Mouse (Mus musculus): Measurements from ENCODE around the gene Foxn3.

Foxn3 gene

DNA sequence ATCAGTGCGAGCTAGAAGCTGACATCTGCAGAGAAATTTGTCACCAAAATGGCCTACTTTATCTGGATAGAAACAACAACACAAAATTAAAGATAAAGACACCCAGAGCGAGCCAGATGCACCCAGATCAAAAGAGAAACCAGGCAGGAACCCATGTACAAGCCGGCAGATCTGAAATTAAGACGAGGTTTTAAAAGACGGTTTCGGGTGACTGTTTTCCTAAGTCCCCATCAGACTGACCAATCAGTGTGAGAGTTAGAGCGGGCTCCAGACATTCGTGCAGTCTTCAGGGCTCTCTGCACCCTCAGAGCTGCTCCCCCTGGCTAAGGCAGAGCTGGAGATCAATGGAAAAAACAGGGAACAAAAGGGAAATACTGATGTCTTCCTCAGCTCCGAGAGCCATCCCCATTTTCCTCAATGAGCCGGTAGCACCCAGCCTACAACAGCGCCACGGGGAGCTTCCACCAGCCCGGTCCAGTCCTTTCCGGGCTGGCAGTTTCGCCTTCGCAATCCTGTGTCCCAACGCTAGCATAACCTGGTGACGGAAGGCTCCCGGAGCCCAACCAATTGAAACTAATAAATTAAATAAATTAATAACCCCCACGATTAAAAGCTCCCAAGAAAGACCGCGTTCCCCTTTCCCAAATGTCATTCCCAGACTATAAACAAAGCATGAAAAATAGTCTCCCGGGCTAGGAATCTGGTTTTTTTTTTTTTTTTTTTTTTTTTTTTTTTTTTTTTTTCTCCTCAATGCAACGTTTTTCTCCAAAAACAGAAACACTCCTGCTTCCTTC is 1.1 kb downstream of the Foxn3 start:
- DNase-seq (ENCODE audit: low spot score): peak; percentile 42

DNA sequence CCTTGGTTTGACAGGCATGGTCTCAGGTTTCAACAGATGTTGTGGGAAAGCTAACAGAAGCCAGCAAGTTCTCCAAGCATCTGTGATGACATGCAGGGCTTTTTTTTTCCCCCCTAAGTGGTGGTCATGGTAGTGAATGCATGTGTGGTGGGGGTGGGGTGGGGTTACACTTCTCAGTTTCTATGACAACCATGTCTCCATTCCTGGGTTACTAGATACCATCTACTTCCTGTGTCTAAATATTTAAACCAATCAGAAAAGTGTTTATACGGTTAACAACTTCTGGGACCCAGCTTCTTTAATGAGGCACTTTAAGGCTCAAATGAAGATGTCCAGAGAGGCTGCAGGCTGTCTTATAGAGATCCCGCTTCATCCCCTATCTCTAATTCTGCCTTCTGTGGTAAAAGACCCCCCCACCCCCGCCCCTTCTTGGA is 2.0 kb downstream of the Foxn3 start:
- DNase-seq (ENCODE audit: low spot score): no peak

- DNase-seq (ENCODE audit: low spot score): no peak
Observed at GRCm38 (mm10) chr12:99560701-99561332, 2.6 kb downstream of the Foxn3 start.

DNA sequence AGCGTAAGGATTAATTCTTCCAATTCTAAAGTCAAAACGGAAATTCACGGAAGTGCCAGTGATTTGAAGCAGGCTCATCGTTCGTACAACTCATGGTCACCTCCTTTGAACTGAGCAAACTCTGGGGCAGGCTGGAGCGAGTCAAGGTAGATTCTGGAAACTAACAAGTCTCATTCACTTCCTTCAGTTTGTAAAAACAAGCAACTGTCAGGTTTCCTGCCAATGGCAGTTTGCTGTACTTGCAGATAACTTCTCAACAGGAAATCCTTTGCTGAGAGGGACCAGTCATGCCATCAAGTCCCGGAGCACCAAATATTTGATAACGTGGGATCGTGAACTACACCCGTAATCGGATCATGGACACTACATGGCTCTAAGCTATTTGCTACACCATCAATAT is 3.9 kb downstream of the Foxn3 start:
- no peak for DNase-seq (ENCODE audit: low spot score)

DNA sequence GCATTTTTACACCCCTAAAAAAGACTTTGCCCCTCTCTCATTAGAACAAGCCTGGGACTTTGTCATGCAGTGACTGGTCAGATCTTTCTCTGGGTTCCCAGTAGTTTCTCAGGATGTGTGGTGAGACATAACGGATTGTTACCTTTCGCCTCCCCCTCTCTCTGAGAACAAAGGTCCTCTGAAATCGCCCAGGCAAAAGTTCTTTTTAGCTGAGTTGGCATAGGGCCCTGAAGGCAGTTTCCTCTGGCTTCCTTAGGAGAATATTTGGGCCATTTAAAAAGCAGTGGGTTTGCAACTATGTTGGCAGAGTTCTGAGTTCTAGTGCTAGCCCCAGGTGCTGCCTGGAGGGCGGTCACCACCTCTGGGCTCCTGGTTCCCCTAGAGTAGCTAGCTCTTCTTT is 4.9 kb downstream of the Foxn3 start:
- no peak for DNase-seq (ENCODE audit: low spot score)

DNA sequence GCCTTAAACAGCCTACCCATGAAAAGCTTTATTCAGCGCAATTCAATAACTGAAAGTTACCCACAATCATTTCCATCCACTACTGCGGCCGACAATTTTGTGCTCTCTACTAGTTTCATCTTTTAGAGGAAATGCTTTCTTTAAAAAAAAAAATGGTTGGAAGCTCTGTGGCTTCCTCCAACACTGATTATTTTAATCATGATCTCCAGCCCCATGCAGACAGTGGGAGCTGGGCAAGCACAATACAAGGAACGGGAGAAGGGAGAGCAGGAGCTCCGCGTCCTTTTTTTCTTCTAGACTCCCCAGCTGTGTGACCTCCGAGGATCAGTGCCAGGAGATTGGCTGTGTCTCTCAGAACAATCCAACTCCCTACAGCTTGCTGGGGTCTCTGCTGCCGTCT is 5.9 kb downstream of the Foxn3 start:
- DNase-seq (ENCODE audit: low spot score): no peak

GRCm38 (mm10) chr12:99550629-99551028 is 12.8 kb downstream of the Foxn3 start:
- DNase-seq (ENCODE audit: low spot score): no peak

DNA sequence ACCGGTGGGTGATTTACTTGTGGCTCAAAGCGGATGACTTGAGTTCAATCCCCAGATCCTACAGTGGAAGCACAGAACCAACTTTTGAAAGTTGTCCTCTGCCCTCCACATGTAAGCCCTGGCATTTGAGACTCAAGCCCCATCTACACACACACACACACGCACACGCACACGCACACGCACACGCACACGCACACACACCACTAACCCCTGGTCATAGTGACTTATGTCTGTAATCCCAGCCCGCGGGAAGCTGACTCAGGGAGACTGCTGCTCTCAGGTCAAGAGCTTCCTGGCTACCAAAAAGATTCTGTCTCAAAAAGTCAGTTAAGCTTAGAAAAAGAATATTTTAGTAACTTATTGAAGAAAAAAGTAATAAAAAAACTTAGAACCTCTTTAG is 13.6 kb downstream of the Foxn3 start:
- no peak for DNase-seq (ENCODE audit: low spot score)

- no peak for DNase-seq (ENCODE audit: low spot score)
Observed at GRCm38 (mm10) chr12:99548419-99548818, 15.0 kb downstream of the Foxn3 start.

DNA sequence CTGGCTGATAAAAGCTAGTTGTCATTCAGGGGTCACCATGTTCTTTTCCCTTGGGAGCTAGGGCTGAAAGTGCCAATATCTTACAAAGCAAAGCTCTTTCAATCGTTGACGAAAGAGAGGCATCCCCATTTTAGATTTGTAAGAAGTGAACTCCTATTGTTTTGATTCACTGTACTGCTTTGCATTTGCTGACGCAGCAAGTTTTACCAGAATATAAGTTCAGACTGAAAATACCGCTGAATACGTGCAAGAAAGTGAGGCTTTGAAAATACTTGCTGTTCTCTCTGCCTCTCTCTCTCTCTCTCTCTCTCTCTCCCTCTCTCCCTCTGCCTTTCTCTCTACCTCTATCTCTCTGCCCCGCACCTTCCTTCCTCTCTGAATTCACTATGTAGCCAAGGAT is 16.1 kb downstream of the Foxn3 start:
- no peak for DNase-seq (ENCODE audit: low spot score)

- DNase-seq (ENCODE audit: low spot score): no peak
Observed at GRCm38 (mm10) chr12:99545270-99545770, 18.1 kb downstream of the Foxn3 start.

DNA sequence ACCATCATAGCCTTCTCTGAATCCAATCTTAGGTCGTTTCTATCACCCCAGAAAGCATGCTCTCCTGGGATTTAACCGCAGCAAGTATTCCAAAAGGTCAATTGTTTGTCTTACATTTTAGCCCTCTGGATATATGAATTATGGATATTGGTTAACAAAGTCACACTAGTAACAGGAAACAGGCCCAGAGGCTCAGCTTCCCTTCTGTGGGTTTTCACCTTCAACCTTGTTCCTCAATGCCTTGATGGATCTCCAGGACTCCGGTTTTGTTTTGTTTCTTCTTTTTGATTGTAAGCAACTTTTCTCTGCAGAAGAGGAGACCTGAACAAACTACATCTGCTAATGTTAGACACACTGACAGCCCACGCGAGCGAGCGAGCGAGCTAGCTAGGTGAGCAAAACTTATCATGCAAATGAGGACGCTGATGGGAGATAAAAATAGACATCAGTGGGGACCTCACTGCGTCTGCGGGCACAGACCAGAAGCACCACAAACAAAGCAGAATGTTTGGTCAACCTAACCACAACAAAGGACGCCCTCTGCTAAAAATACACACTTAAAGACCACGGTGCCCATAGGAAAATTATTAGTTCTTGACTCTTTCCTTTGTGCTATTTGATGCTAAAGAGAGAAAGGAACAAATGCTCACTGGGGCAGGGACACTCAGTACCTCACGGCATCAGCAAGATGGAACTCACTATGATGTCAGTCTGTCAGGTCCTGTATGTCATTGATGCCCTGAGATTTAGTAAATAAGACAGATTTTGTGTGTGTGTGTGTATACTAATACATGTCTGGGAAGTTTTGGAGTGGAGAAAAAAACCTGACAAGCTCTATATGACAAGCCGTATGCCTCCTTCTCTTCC is 18.9 kb downstream of the Foxn3 start:
- DNase-seq (ENCODE audit: low spot score): no peak

DNA sequence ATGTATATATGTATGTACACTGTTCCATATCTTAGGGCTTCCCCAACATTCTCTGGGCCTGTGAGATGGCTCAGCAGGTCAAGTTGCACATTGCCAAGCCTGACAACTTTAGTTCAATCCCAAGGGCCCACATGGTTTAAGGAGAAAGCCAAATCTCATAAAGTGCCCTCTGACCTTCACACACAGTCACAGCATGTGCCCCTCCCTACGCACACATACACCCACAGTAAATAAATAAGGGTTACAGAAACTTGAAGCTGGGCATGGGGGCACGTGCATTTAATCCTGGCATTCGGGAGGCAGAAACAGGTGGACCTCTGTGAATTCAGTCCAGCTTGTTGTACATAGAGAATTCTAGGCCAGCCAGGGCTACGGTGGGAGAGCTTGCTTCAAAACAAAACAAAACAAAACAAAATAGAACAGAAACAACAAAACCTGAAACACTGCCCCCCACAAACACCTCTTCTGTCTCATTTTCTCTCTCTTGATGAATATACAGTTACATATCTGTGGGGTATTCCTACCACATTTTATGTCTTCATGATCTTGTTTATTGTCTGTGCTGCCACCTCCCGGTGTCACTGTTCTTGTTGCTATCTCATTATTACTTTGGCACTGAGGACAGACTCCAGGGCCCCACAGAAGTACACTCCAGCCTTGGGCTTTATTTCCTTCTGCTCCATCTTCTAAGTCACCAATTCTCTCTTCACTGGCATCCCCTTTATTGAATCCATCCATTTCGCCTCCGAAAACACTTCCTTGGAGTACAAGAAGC is 19.8 kb downstream of the Foxn3 start:
- DNase-seq (ENCODE audit: low spot score): no peak

DNA sequence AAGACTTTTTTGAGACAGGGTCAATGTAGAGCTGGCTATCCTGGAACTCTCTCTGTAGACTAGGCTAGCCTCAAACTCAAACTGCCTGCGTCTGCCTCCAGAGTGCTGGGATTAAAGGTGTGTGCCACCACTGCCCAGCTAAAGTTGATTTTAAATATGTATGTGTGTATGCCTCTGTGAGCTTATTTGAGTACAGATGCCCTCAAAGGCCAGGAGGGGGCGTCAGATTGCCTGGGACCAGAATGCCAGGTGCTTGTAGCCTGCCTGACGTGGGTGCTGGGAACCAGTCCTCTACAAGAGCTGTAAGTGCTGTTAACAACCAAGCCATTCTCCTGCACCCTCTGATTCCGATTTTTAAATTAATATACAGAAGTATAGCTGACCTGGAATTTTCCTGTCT is 23.2 kb downstream of the Foxn3 start:
- DNase-seq (ENCODE audit: low spot score): no peak

GRCm38 (mm10) chr12:99537316-99537715 is 26.1 kb downstream of the Foxn3 start:
- DNase-seq (ENCODE audit: low spot score): no peak

DNA sequence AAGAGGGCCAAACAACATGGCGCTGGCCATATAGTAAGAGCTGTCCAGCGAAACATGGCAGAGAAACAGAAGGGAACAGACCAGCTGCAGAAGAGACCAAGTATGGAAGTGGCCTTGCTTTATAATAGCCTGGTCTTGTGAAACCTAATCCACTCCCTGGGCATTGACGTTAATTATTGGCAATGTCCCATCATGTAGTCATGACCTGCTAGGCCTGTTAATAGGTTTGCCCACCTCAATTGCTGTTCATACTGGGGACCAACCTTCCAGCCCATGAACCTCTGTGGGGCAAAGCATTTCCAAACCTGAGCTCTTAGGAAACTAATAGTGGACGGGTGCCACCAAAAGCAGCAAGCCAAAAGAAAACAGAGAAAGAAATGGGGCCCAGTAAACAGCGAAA is 27.0 kb downstream of the Foxn3 start:
- no peak for DNase-seq (ENCODE audit: low spot score)

DNA sequence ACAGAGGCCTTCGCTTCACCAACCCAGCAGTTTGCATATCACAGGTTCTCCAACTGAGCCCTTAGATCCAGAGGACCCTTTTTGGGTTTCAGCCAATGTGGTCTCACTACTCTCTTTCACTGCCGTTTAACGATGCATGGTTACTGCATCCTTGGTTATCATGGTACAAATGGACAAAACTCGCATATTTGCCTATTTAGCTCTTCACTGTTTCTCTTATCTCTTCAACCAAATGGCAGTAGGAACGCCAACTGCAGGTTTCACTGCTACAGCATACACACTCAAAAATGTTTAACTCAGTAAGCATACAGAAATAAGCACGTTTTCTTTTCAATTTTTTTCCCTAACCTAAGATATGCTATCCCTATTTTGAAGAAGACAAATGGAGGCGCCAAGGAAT is 31.0 kb downstream of the Foxn3 start:
- no peak for DNase-seq (ENCODE audit: low spot score)

DNA sequence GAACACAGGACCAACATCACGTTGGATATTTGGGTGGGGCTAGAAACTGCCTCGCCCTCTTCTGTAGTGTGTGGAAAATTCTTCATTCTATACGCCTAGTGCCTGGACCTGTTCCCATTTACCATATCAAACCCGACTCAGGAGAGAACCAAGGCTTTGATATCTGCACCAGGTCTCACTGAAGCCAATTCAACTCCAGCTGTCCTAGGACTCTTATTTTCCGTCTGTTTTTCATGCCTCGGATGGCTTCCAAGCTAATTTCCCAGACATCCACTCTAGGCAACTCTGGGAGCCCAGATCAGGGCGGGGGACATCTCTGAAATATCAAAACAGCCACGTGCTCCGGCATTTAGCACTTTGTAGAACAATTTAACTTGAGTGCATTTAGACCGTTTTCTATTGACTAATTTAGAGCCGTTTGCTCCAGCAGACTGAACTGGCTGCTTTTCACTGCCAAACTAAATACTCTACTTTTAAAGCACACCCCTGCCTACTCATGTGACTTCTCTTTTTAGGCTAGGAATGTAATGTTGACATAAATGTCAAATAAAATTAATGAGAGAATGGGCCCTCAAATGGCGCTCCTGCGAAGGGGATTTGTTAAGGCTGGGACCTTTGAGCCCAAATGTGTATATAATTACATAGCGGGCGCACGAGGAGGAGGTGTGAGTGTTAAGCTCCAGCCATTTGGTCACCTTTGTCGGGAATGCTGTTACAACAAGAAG is 33.5 kb downstream of the Foxn3 start:
- no peak for DNase-seq (ENCODE audit: low spot score)

DNA sequence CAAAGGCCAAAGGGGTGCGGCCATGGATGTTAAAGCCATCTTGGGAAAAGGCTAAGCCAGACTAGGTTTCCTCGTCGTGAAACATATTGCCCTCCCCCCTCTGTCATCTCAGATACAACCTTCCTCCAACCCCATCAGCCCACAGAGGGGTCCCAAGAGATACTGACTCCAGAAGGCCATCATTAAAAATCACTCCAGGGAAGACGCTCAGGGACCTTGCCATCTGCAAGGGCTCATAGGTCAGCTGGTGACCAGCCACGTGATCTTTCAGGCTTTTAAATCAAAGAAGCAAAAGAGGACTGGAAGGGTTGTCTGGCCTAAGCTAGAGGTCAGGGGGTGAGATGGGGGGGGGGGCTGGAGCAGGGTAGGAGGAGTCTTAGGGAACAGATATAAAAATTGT is 34.4 kb downstream of the Foxn3 start:
- DNase-seq (ENCODE audit: low spot score): no peak

DNA sequence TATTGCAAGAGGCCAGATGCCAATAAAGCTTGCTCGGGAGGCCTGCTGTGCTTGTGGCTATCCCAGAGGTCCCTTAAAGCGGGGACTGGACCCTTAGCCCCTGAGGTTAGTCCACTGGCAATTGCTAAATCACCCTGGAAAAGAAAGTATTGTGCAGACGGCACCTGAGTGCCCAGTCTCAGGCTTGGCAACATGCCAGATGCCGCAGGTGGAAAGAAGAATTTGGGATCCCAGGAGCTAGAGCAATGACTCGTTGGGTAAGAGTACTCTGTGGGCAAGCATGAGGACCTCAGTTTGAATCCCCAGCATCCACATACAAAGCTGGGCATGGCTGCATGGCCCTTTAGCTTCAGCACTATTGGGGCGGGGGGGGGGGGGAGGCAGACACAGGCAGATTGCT is 35.9 kb downstream of the Foxn3 start:
- no peak for DNase-seq (ENCODE audit: low spot score)

DNA sequence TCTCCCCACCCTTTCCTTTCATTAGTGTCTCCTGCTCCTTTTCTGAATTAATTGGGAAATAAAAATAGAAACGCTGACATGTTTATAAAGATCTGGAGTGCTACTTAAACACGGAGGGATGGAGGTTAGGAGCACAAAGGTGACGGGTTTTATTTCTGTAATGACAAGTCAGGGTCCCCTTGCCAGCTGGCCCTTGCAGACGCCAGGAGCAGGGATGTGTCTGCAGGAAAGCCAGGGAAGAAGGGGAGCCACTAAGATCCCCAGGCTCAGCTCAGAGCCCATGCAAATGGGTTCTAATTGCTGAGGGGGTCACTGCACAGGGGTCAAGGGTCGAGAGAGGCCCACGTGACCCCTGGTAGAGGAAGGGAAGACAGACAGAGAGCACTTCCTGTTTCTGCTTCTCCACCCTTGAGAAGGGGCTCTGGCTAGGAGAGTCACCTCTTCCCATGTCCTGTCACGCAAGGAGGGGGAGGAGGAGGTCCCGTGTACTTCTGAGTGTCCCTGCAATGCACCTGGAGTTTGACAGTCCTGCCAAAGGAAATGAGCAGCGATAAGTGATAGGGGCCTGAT is 36.7 kb downstream of the Foxn3 start:
- DNase-seq (ENCODE audit: low spot score): no peak
